Mouse (Mus musculus) left cerebral cortex, adult 2 months (tissue): ENCODE measurements around the gene Fars2. TPM values are rescaled to one million over a fixed set of nuclear protein-coding genes. Genes with fewer than 3 reads are reported as not detected.

Source experiments
- DNase-seq, 2 experiments: peaks; one replicate each; pipeline ENCODE4 v3.0.0; 2021 to 2022; ENCODE audit warnings: low spot score in 2 of 2, mixed read lengths in 1 of 2; ENCODE audit errors: extremely low spot score in 1 of 2
- H3K27ac ChIP-seq: fragments of 200-600 bp; 2 replicates; pipeline ENCODE4 v1.8.1; 2022
- H3K4me3 ChIP-seq: fragments of 200-600 bp; 2 replicates; pipeline ENCODE4 v1.8.1; 2022
- CTCF ChIP-seq: fragments of 200-600 bp; IDR thresholded peaks from 2 replicates; pipeline ENCODE4 v1.8.1; 2022; ENCODE audit warnings: antibody characterized with exemption, mild to moderate bottlenecking, moderate library complexity
- intact Hi-C: fragments of 180-260 bp; cut with DNase I; formaldehyde crosslinking; loops from one replicate; pipeline ENCODE4 v1.15.1; 2025
- total RNA-seq, 2 experiments: library from RNA; stranded (reverse); gene quantifications; 2 replicates each; pipeline ENCODE4 v1.2.3; 2021

Fars2 gene
- total RNA-seq, 2 experiments from 2014 or later: 34.4 to 40.7 TPM

DNA sequence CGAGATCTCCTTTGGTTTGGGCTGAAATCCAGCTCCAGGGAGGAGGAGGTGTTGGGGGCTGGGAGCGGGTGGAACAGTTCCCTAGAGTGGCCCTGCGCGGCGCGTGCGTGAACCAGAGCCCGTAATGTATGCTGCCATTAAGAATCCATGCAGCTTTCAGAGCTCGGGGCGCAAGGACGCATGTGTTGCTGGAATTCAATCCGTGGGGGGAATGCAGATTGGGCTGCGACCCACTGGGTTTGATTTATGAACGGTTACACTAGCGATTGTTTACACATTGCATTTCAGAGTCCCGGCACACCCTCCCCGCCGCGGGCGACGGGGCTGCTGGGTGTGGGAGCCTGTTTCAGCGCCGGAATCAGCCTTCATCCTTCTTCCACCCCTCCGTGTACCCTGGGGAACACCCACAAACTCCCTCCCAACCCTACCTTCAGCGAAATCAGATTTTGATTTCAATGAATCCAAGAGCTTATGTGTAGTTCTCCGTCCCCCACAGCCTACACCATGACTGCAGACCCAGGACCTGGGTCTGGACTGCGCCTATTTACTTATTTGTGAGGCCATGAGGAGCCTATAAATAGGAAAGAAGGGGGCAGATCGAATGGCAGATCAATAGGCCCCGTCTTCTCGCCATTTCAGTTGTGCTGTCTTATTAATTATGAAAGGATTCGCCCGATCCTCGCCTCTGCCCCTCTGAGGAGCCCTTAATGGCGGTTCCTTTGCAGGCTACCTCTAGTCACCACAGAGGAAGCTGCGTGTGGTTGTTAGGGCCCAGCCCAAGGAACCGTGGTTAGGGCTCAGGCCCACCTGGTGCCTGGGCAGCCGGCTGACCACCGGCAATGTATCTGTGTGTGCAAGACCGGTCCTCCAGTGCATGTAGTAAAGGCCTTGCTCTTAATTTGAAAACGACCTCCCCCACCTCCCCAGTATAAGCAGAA lies 607.6 kb downstream of the Fars2 start:
- H3K4me3 ChIP-seq: peak overlapping the region; percentile 29
- peak overlapping the region; percentile 16 for H3K27ac ChIP-seq
- intact Hi-C loops: loop anchor here (2.0 to 10.0 kb wide), 2 partner anchors 30 to 610 kb away; partner anchors contain the start of genes Fars2 and Lyrm4
- TF ChIP-seq CTCF: no peak
- DNase-seq: peak; percentile 60 to 64

DNA sequence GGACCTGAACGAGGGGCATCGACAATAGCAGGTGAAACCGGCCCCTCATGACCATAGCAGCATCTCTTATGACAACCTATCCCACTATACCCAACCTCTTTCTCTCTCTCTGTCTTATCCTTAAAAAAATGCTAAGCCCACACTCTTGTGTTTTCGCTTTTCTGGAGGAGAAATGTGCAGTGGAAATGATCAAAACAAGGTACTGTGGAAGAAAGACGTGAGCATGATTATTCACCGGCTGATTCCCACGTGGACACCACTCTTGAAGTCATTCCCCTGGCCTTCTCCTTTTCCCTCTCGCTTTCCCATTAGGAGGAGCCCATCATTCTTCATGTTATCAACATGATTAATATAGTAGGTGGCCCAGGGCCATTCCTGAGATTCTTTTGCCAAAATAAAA lies 608.7 kb downstream of the Fars2 start:
- Histone ChIP-seq H3K4me3 (no peak overlapping the region), H3K27ac (peak overlapping the region; percentile 90; the same call in 1 of the 2 replicates)
- TF ChIP-seq CTCF: no peak
- intact Hi-C loops: loop anchor here (2.0 to 10.0 kb wide), 6 partner anchors 31 to 611 kb away; partner anchors contain the start of genes Fars2 and Lyrm4
- DNase-seq: no peak

DNA sequence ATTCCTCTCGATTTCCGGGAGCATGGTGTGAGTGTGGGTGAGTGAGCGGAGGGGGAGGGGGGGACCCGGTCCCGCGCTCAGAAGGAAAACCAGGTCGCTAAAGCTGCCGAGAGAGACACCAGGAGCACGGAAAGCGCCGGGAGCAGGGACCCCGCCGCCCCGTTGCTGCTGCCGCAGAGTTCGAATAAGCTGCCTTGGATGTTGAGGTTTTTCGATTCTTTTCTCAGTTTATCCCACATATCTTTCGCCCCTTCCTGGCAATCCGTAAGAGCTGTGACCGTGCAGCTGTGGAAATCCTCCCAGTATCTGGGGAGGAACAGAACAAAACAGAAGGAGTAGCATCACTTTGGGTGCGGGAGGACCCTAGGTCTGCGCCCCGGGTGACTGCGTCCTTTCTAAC lies 609.3 kb downstream of the Fars2 start:
- Histone ChIP-seq H3K4me3 (peak overlapping the region; percentile 43), H3K27ac (peak overlapping the region; percentile 90)
- no peak for TF ChIP-seq CTCF
- DNase-seq: peak in 1 of 2 experiments; percentile 43
- intact Hi-C loops: loop anchor here (2.0 to 10.0 kb wide), 5 partner anchors 148 to 612 kb away; partner anchors contain the start of genes Fars2 and Lyrm4

DNA sequence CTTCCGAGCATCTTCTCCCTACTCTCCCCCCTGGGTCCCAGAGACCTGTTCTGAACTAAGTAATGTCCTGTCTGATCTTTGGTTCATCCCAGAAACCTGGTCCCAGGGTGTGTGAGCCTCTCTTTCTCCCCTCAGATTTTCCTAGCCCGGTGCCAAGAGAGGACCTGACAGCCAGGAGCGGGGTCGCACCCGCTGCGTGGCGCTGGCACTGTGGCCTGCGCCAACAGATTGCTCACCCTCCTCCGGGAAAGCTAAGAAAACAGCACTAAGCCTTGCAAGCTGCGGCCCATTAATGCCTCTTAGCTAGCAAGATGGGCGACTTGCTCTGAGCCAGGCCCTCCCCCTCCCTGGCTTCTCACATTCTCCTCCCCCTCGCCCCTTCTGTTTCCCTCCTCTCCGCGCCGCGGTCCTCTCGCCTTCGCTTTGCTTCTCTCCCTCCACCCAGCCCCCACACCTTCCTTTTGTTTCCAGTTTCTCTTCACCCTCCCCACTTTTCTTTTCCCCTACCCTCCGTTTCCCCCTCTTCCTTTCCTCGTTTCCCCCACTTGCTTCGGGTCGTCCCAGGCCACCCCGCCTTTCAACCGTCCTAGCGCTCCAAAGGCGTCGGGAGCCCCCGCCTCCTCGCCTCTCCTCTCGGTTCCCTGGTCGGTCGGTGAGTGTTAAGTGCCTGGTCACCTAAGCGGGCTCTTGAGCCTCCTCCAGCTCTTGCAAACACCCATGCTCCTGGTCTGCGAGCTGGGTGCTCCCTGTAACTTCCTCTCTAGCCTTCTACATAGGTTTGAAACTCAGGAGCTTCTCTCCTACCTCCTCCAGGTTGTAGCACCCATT lies 610.0 kb downstream of the Fars2 start:
- DNase-seq: peak; percentile 55 to 72
- H3K27ac ChIP-seq: peak overlapping the region; percentile 90
- H3K4me3 ChIP-seq: peak overlapping the region; percentile 43
- no peak for TF ChIP-seq CTCF
- intact Hi-C loops: loop anchor here (1.0 to 10.0 kb wide), 6 partner anchors 148 to 612 kb away; partner anchors contain the start of genes Fars2 and Lyrm4

DNA sequence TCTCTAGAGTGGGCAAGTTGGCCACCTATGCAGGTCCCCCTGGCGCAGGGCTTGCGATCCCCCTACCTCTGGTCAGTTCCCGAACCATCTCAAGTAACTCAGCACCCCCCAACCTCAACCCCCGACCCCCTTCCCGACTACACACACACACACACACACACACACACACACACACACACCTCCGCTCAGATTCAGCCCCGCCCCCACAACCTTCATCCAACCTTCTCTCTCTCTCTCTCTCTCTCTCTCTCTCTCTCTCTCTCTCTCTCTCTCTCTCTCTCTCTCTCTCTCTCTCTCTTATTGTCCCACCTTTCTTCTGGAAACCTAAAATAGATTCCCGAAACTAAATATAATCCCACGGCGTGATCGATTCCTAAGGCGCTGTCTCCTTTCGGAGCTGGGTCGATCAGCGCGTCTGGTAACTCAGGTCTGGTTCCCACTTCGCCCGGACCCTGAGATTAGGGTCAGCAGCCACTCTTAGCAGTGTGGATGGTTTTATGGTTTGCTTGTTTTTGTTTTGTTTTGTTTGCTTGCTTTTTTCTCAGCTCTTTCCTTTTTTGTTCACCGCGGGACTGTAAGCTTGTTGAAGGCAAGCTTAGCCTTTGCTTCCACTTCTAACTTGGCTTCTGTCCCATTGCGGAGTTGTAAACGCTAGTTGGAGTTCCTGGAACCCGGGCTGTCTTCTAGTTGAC lies 610.7 kb downstream of the Fars2 start:
- Histone ChIP-seq H3K4me3 (peak overlapping the region; percentile 43), H3K27ac (peak overlapping the region; percentile 87)
- no peak for TF ChIP-seq CTCF
- DNase-seq: no peak
- intact Hi-C loops: loop anchor here (1.0 to 10.0 kb wide), 6 partner anchors 149 to 613 kb away; partner anchors contain the start of genes Fars2 and Lyrm4

DNA sequence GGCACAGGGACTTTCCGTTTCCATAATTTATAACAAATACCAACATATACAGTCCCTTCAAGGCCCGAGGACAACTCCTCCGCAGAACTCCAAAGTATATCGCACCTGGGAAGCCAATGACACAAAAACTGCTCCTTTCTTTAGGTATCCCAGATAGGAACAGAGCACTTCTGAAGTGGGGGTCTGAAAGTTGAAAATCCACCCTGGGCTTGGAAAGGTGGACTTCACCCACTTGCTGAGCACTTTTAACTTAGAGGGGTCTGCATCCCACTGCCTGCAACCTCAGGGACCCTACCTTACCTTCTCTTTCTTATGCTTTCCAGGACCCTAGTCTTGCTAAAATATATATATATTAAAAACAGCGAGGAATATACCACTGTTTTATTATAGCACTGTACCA lies 611.3 kb downstream of the Fars2 start:
- H3K4me3 ChIP-seq: no peak overlapping the region; the same call in 1 of the 2 replicates
- TF ChIP-seq CTCF: no peak
- peak overlapping the region; percentile 64; the same call in 1 of the 2 replicates for H3K27ac ChIP-seq
- intact Hi-C loops: loop anchor here (10.0 kb wide), 1 partner anchor 614 kb away; the partner anchor contains the start of genes Fars2 and Lyrm4
- no peak for DNase-seq

DNA sequence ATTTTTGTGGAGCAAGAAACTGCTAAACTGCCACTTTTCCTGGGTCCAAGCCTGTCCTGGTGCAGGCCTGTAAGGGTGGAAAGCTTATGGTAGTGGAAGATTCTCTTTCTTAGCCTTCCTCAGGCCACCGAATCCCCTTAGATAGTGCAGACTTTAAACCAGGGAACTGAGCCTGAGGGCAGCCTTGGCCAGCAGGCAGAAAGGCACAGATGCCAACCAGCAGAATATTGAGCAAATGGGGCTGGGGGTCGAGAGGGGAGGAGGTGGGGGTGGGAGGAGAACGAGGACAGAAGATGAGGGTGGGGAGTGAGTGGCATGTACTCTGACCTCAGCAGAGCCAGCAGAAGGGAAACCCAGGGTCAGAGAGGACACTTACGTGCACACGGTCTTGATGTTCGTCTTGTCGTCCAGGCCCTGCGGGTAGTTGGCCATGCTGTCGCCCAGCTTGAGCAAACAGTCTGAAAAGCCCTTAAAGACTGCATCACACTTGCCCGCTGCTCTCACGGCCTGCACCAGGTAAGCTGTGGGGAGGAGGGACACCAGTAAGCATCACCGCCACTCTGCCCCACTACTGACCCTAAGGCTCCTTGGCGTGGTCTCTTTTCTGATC lies 612.6 kb downstream of the Fars2 start:
- H3K4me3 ChIP-seq: peak overlapping the region; percentile 24; the same call in 1 of the 2 replicates
- no peak for TF ChIP-seq CTCF
- intact Hi-C loops: loop anchor here (5.0 to 10.0 kb wide), 4 partner anchors 448 to 713 kb away; partner anchors contain the start of genes Fars2 and Lyrm4

DNA sequence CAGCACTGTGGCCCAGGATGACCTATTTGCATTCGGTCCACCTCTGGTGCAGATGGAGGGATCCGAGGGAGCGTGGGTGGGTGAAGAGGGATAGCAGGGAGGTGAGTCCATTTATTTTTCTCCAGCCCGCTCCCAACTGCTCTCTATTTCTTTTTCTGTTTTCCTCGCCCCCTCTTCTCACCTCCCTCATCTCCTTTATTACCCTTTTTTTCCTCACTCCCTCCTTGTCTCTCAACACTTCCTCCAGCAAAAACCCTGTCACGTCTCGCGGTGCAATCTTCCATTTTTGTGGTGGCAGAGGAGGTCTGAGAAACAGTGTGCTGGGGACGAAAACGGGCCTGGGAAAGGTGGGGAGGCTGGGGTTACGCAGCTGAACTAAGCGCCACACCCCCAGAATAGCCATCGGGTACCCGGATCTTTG lies 613.1 kb downstream of the Fars2 start:
- TF ChIP-seq CTCF: no peak
- H3K27ac ChIP-seq: peak overlapping the region; percentile 62
- intact Hi-C loops: loop anchor here (5.0 to 10.0 kb wide), 3 partner anchors 448 to 713 kb away; no protein-coding TSS in a partner anchor
- peak in 1 of 2 experiments; percentile 54 for DNase-seq
- H3K4me3 ChIP-seq: peak overlapping the region; percentile 24

More for the DNA sequence above, 612.6 kb downstream of the Fars2 start:
- no peak for DNase-seq
- H3K27ac ChIP-seq: peak overlapping the region; percentile 62

DNA sequence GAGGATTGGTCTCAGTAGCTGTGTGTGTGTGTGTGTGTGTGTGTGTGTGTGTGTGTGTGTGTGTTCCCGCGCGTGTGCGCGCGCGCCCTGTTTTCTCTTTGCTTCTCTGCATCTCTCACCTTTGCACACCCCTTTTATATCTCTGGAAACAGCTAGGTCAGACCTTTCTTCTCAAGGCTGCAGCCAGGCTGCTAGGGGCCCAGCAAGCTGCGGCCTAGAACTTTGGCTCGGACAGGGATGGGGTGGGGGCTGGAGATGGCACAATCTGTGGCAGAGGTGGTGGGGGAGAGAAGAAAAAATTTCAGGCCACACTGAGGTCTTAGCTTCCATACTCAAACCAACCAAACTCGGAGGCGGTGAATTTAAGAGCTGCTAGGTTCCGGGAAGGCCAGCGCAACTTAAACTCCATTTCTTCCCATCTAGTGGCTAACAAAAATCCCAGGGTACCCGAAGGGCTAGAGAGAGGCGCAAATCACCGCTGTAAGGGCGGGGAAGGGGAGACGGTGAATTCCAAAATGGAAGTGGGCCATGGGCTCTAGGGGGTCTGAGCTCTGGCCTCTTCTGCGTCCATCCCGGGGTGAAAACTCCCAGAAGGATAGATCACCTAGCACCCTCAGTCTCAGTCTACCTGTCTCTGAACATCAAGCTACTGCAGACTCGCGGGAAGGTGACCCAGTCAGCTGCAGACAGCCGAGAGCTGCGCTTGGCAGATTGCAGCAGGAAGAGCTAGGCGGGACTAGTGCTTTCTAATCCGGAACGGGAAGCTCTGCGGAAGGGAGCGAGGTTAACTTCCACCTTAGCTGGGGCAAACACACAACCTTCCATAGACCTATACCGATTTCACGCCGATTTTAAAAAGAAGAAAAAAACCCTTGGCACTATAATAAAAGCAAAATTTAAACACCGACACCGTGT lies 614.1 kb downstream of the Fars2 start:
- Histone ChIP-seq H3K27ac (peak overlapping the region; percentile 96), H3K4me3 (peak overlapping the region; percentile 50)
- no peak for TF ChIP-seq CTCF
- intact Hi-C loops: loop anchor here (5.0 to 10.0 kb wide), 3 partner anchors 449 to 714 kb away; no protein-coding TSS in a partner anchor
- DNase-seq: peak; percentile 31
